Mouse (Mus musculus) limb, embryonic 10.5 days (tissue): ENCODE results near the gene Gtf2a1l. TPM values are rescaled to one million over a fixed set of nuclear protein-coding genes. Genes with fewer than 3 reads are reported as not detected.

Source experiments
- DNase-seq: peaks from one replicate; pipeline ENCODE4 v3.0.0-alpha.2; 2017; ENCODE audit warnings: low spot score
- H3K27ac ChIP-seq: fragments of 300-500 bp; sonication (generic); 2 replicates; pipeline ENCODE4 v1.5.1; 2016; ENCODE audit warnings: mild to moderate bottlenecking
- H3K27me3 ChIP-seq: fragments of 300-500 bp; sonication (generic); 2 replicates; pipeline ENCODE4 v1.6.1; 2016; ENCODE audit warnings: low read depth, mild to moderate bottlenecking; ENCODE audit not compliant: poor library complexity, severe bottlenecking
- H3K36me3 ChIP-seq: fragments of 300-500 bp; sonication (generic); 2 replicates; pipeline ENCODE4 v1.6.1; 2016; ENCODE audit warnings: mild to moderate bottlenecking, moderate library complexity
- H3K4me1 ChIP-seq: fragments of 300-500 bp; sonication (generic); 2 replicates; pipeline ENCODE4 v1.6.1; 2016
- H3K4me3 ChIP-seq: fragments of 300-500 bp; sonication (generic); 2 replicates; pipeline ENCODE4 v1.5.1; 2016; ENCODE audit warnings: mild to moderate bottlenecking, moderate library complexity
- H3K9me3 ChIP-seq: fragments of 300-500 bp; sonication (generic); replicated peaks from 2 replicates; pipeline ENCODE4 v1.6.1; 2016; ENCODE audit warnings: mild to moderate bottlenecking
- WGBS: fragments of 180-500 bp; shearing (Covaris S2); methylation state at CpG from one replicate; pipeline ENCODE4 v1.1.7; 2016; 5-methylcytosine and 5-hydroxymethylcytosine counted together
- polyA plus RNA-seq: library from polyadenylated mRNA; unstranded; fragments of >200 nt; fragmentation: Nextera tagmentation; extraction: Ambion mirVana; gene quantifications from 2 replicates; pipeline ENCODE4 v1.2.1, GENCODE M21; 2016

The Gtf2a1l gene
- polyA plus RNA-seq, 1 experiment from 2014 or later, result 0.38 TPM

- no peak overlapping the region for H3K4me3 ChIP-seq
- 0 out of 2 replicates have a peak overlapping the region, but pooled peaks have one; percentile 14 for H3K27ac ChIP-seq
- DNase-seq, result no peak
- H3K27me3 ChIP-seq, result no peaks in the 10 kb centered on the region
- H3K36me3 ChIP-seq, result no peaks in the 10 kb centered on the region
- H3K4me1 ChIP-seq, result peaks cover 17% of the 10 kb centered on the region
- no peaks in the 10 kb centered on the region for H3K9me3 ChIP-seq
- 54% methylated on average over 5 of the region's 5 CpGs for WGBS
These were observed 95.1 kb downstream of the Gtf2a1l start for GRCm38 (mm10) chr17:88763396-88764135.

- no peak for DNase-seq
- H3K27me3 ChIP-seq, result no peaks in the 10 kb centered on the region
- no peaks in the 10 kb centered on the region for H3K9me3 ChIP-seq
- 67% methylated on average over 3 of the region's 3 CpGs for WGBS
- H3K4me1 ChIP-seq, result peaks cover 17% of the 10 kb centered on the region
- H3K4me3 ChIP-seq, result no peak overlapping the region
- H3K36me3 ChIP-seq, result no peaks in the 10 kb centered on the region
- H3K27ac ChIP-seq, result no peak overlapping the region; the same call in 1 of the 2 replicates
These were observed 95.7 kb downstream of the Gtf2a1l start for GRCm38 (mm10) chr17:88764136-88764485.

Other genes starting within 250 kb of the Gtf2a1l start
- 14.3 and 16.2 TPM in 2 replicates for gene Foxn2, start 227.9 kb upstream of the Gtf2a1l start, polyA plus RNA-seq
- gene Ppp1r21, start 138.5 kb upstream of the Gtf2a1l start, polyA plus RNA-seq, result 14.2 and 15.9 TPM in 2 replicates
- 2.4 and 3.0 TPM in 2 replicates for gene Ston1, start 71.0 kb upstream of the Gtf2a1l start, polyA plus RNA-seq
- 0.38 TPM in 1 of 2 replicates, not detected in the other for gene Lhcgr, start 123.3 kb downstream of the Gtf2a1l start, polyA plus RNA-seq